Mouse (Mus musculus) olfactory bulb, adult 2 months (tissue): ENCODE measurements around the gene Tff2. TPM values are rescaled to one million over a fixed set of nuclear protein-coding genes. Genes with fewer than 3 reads are reported as not detected.
A peak's percentile ranks its signal among the peaks of the same experiment; 100 is the strongest.

Experiments used
- H3K27ac ChIP-seq: fragments of 200-500 bp; 2 replicates; pipeline ENCODE4 v1.5.1; 2012; ENCODE audit warnings: low read depth, low read length; ENCODE audit not compliant: insufficient read depth
- H3K4me1 ChIP-seq: fragments of 200-500 bp; 2 replicates; pipeline ENCODE4 v1.6.1; 2012; ENCODE audit warnings: low read length; ENCODE audit not compliant: control insufficient read depth, insufficient read depth
- H3K4me3 ChIP-seq: fragments of 200-500 bp; 2 replicates; pipeline ENCODE4 v1.5.1; 2012; ENCODE audit warnings: mild to moderate bottlenecking, low read depth, low read length, moderate library complexity; ENCODE audit not compliant: insufficient read depth
- CTCF ChIP-seq: fragments of 200-500 bp; IDR thresholded peaks from 2 replicates; pipeline ENCODE4 v1.5.1; 2012; ENCODE audit warnings: low read depth, mild to moderate bottlenecking, low read length, moderate library complexity; ENCODE audit not compliant: insufficient read depth
- POLR2A ChIP-seq: fragments of 200-500 bp; IDR thresholded peaks from 2 replicates; pipeline ENCODE4 v1.6.1; 2012; ENCODE audit warnings: mild to moderate bottlenecking, low read depth, low read length, moderate library complexity; ENCODE audit not compliant: insufficient read depth
- WGBS: fragments of 180-500 bp; shearing (Covaris S2); methylation state at CpG from one replicate; pipeline ENCODE4 v1.1.7; 2018; 5-methylcytosine and 5-hydroxymethylcytosine counted together
- polyA plus RNA-seq: library from polyadenylated mRNA; stranded (reverse); fragments of >200 nt; gene quantifications from 2 replicates; pipeline ENCODE4 v1.2.4, GENCODE M21; 2012; ENCODE audit warnings: low replicate concordance; ENCODE audit not compliant: missing spikeins, insufficient read depth, insufficient read length

The Tff2 gene
- not detected in 2 replicates for polyA plus RNA-seq

DNA sequence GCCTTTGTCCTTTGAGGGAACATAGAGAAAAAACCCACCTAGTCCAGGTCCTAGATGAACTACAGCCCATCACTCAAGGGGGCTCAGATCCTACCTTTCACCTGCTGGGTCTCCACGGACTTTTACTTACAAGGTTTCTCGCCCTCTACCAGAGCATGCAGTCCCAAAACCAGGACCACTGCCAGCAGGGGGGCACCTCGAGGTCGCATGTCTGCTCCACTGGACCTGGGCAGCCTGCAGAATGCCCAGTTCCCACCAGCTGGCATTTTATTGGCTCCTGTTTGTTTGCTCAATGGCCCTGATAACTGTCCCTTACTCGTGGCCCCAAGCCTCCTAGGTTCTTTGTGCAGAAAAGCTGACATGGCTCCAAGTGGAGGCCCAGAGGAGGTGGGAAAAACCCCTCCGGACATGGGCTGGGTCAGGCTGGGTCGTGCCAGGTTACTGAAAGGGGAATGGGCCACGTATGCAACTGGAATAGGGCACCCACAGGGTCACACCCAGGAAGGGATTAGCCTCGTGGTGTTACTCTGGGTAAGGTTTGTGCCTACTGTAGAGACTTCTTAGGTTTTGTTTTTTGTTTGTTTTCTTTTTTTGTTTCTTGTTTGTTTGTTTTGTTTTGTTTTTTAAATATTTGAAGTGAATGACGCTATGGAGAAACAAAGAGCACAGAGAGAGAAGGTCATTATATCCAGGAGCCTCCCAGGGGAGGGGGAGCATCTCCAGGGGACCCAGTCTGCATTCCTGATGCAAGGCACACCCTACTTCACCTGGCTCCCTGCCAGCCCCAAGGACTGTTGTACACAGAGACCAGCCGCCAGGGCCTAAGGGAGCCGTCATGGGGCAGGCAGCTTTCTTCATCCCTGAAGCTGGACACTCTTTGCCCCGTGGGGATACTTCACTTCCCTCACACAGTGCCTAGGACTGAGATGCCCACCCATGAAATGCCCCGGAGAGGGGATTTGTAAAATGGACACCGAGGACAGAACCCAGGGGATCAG lies at the start of gene Tff2:
TSS of gene Tff2 (minus strand) at position 243 of the 998 bp plus-strand sequence.
- H3K4me1 ChIP-seq: no peaks in the 10 kb centered on the region
- TF ChIP-seq POLR2A: no peak
- H3K4me3 ChIP-seq: no peak within 1 kb of the TSS
- 60% methylated on average over 15 of the region's 15 CpGs for WGBS
- H3K27ac ChIP-seq: no peak within 1 kb of the TSS

- TF ChIP-seq CTCF: no peak
- TF ChIP-seq POLR2A: no peak
- H3K27ac ChIP-seq: no peak overlapping the region
- peaks cover 5% of the 10 kb centered on the region; the same call in 1 of the 2 replicates for H3K4me1 ChIP-seq
- WGBS: 84% methylated on average over 9 of the region's 9 CpGs
- no peak overlapping the region for H3K4me3 ChIP-seq
Observed at GRCm38 (mm10) chr17:31193360-31193759, 49.3 kb upstream of the Tff2 start.

DNA sequence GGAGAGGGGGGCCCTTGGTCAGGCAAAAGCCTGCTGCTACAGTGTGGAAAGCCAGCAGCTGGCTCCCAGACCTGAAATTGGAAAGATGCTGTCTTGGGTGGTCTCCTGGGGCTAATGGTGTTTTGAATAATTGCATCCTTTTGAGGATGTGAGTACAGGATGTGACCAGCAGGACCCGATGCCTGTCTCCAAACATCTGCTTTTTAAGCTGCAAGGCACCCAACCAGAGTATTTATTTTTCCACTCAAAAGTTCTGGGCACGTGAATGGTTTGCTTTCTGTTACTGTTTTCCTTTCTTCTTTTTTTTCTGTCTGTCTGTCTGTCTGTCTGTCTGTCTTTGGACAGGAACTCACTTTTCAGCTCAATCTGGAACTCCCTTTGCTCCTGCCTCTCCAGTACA lies 48.6 kb upstream of the Tff2 start:
- 74% methylated on average over 2 of the region's 2 CpGs for WGBS
- Histone ChIP-seq H3K27ac (no peak overlapping the region), H3K4me1 (peaks cover 5% of the 10 kb centered on the region; the same call in 1 of the 2 replicates), H3K4me3 (no peak overlapping the region)
- no peak for TF ChIP-seq POLR2A
- no peak for TF ChIP-seq CTCF

GRCm38 (mm10) chr17:31191825-31192224 lies 47.7 kb upstream of the Tff2 start:
- no peak overlapping the region for H3K27ac ChIP-seq
- TF ChIP-seq POLR2A (no peak), CTCF (no peak)
- H3K4me3 ChIP-seq: no peak overlapping the region
- 83% methylated on average over 8 of the region's 8 CpGs for WGBS
- H3K4me1 ChIP-seq: peaks cover 5% of the 10 kb centered on the region; the same call in 1 of the 2 replicates

GRCm38 (mm10) chr17:31187370-31187769 lies 43.3 kb upstream of the Tff2 start:
- Histone ChIP-seq H3K27ac (no peak overlapping the region), H3K4me1 (no peaks in the 10 kb centered on the region), H3K4me3 (no peak overlapping the region)
- TF ChIP-seq POLR2A (no peak), CTCF (peak; percentile 85)
- 27% methylated on average over 4 of the region's 4 CpGs for WGBS

GRCm38 (mm10) chr17:31184269-31184990 lies 40.3 kb upstream of the Tff2 start:
- TF ChIP-seq POLR2A (no peak), CTCF (no peak)
- H3K4me1 ChIP-seq: no peaks in the 10 kb centered on the region
- H3K27ac ChIP-seq: no peak overlapping the region
- H3K4me3 ChIP-seq: no peak overlapping the region
- WGBS: 89% methylated on average over 12 of the region's 12 CpGs

DNA sequence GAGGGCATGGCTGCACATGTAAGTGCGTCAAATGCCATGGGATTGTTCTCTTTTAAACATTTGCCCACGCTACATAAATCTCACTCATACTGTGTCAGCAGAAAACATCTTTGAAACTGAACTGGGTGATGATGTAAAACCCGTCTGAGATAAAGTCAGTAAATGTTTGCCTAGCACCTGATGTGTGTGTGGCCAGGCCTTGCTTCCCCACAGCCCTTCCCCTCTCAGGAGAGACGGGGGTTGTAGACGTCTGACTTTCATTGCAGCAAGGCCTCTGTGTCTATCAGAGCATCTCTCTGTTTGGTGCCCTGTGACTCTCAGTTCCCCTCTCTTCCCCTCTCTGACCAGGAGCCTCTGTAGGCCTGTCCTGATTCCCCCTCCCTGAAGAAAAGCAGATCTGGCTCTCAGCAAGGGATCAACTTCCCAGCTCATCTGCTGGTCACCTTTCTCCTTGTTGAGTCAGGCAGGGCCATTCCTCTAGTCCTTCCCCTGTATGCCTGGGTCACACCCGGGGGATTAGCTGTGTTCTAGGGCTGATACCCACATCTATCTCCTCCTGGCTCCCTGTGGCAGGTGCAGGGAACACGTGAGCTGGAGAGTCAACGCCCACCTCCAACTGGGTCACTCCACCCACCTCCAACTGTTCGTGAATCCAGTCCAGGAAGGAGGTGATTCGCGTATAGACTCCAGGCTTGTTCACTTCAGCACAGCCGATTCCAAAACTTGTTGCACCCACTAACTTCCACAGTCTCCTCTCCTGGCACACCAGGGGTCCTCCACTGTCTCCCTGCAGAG lies 39.3 kb upstream of the Tff2 start:
- 77% methylated on average over 12 of the region's 12 CpGs for WGBS
- no peak for TF ChIP-seq CTCF
- TF ChIP-seq POLR2A: no peak

DNA sequence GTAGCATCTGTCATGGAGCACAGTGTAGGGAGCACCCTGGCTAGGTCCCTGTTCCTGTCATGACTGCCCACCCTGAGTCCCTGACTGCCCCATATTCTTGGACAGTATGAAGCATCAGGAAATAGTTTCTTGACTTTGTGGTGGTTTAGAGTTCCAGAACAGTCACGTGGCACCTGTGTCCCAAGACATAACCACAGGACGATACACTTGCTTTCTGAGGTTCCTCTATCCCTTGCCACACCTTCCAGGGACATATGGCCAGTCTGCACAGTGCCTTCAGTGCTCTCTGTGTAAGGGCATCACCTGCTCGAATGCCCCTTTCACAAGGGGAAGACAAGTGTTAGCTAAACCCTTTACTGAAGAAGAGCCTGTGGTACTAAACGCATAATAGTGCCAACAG lies 37.4 kb upstream of the Tff2 start:
- Histone ChIP-seq H3K27ac (no peak overlapping the region), H3K4me1 (no peaks in the 10 kb centered on the region), H3K4me3 (no peak overlapping the region)
- TF ChIP-seq POLR2A: no peak
- no peak for TF ChIP-seq CTCF
- 90% methylated on average over 4 of the region's 4 CpGs for WGBS

More for the DNA sequence above, 39.3 kb upstream of the Tff2 start:
- Histone ChIP-seq H3K27ac (no peak overlapping the region), H3K4me3 (no peak overlapping the region), H3K4me1 (no peaks in the 10 kb centered on the region)

DNA sequence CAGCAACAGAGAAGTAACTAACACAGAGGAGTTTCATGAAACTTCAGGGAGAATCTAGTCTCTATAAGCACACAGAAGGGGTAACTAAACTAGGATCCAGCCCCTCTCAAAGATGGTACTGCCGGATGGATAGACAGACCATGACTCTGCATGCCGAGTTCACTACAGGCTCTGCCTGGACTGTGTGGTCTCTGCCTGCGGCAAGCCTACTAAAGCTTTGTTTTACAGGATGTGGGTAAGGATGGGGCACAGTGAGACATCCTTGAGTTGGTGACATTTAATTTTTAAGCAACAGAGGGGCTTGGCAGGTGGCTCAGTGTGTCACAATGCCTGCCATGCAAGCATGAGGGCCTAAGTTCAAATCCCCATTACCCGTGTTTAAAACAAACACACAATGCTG lies 32.2 kb upstream of the Tff2 start:
- Histone ChIP-seq H3K4me1 (no peaks in the 10 kb centered on the region), H3K4me3 (no peak overlapping the region), H3K27ac (no peak overlapping the region)
- WGBS: 93% methylated on average over 4 of the region's 4 CpGs
- no peak for TF ChIP-seq CTCF
- TF ChIP-seq POLR2A: no peak
